In the genomic region with DNA sequence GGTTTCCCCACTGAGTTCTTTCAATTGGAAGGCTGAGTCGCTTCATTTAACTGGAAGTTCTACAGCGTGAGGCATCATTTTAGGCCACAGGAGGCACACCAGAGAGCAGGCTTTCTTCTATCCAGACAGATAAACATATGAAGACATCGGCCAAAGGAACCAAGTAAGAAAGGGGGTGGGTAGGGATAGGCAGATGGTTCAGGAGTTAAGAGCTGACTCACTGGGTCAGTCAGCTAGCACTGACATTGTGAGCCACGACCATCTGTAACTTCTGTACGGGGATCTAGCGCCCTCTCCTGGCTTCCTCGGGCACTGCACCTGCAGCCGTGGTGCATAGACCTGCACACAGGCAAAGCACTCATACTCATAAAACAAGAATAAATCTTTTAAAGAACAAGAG, we compare ENCODE assay signal across 7 mouse cellular contexts. TPM values are rescaled to one million over a fixed set of nuclear protein-coding genes. Genes with fewer than 3 reads are reported as not detected.
DNase-seq lines count a peak whose midpoint lies in the region; ATAC-seq lines count a peak whose summit lies in the region.

No protein-coding gene starts in this region.

- peak; percentile 76 for DNase-seq in 3134 (ENCODE audit: extremely low read depth, insufficient read length, low spot score)
- DNase-seq in 3T3-L1 (ENCODE audit: low read depth, low spot score): peak; percentile 90
- peak; percentile 66 for DNase-seq in adrenal gland, postnatal 25 days
- DNase-seq in kidney, postnatal 36 days: peak; percentile 16 to 67
- peak; percentile 37 for DNase-seq in lung, postnatal 14 days
- DNase-seq in spleen, postnatal 10 days (ENCODE audit: low spot score in 2 of 2): peak; percentile 44 to 77

- peak; percentile 64; the same call in 1 of the 2 replicates for ATAC-seq in erythroblast, adult 5-6 weeks (replicated peaks; ENCODE audit: low FRiP score, poor library complexity, severe bottlenecking)

RNA-seq across cellular contexts. Expression of gene Klhdc4, which starts 11.9 kb away (rescaled TPM):
- total RNA-seq in adrenal gland, postnatal 25 days (2021): 29.1 and 30.5 TPM in 2 replicates
- total RNA-seq in erythroblast, adult 5-6 weeks (2015; ENCODE audit: low replicate concordance): 5.6 and 7.9 TPM in 2 replicates
- 5.9 and 9.1 TPM in 2 replicates for total RNA-seq in erythroblast, adult 5-6 weeks (2017; ENCODE audit: low replicate concordance)

Comparison
In these comparisons a context has a peak if more than half of its experiments do, and no peak if none do; other contexts are left out.
1. Peak in every context shown above with its lines: DNase-seq and ATAC-seq.
2. DNase-seq: peak in every context shown above with its lines; median percentile 90 in 3T3-L1; 76 in 3134; 66 in adrenal gland, postnatal 25 days; 60 in spleen, postnatal 10 days; 42 in kidney, postnatal 36 days; 37 in lung, postnatal 14 days.